Mouse (Mus musculus): Measurements from ENCODE around the gene Dok3.

GRCm38 (mm10) chr13:55535796-55536193, 6.7 kb upstream of the Dok3 start:
- TF ChIP-seq POLR2A (IDR thresholded peaks at IDR 0.05; ENCODE audit: low read depth, low read length): no peak
- no peak for TF ChIP-seq UBTF (IDR thresholded peaks at IDR 0.05; ENCODE audit: low read depth, low read length)
- TF ChIP-seq CTCF (conservative IDR thresholded peaks at IDR 0.05 in 1 of 2, IDR thresholded peaks at IDR 0.05 in 1 of 2; ENCODE audit: low read depth in 2 of 2, low read length in 2 of 2): no peak
- TF ChIP-seq MAX (IDR thresholded peaks at IDR 0.05; ENCODE audit: low read length): no peak
- TF ChIP-seq CHD2 (IDR thresholded peaks at IDR 0.05; ENCODE audit: low read length): no peak
- TF ChIP-seq E2F4 (IDR thresholded peaks at IDR 0.05; ENCODE audit: insufficient replicate concordance, low read depth, low read length): no peak

All from CH12.LX (cell line).